Mouse (Mus musculus) activated CD4-positive, CD25-positive, alpha-beta regulatory T cell, adult 4 months (primary cell): ENCODE results near the gene Senp8. TPM values are rescaled to one million over a fixed set of nuclear protein-coding genes. Genes with fewer than 3 reads are reported as not detected.
A peak's percentile ranks its signal among the peaks of the same experiment; 100 is the strongest.
"Not testable (repeated sequence)": the region's sequence is repeated elsewhere in the genome, so short reads cannot be mapped to it uniquely, and the experiment has no call there.

Experiments
- ATAC-seq: one replicate; pipeline ENCODE4 v1.8.0; 2017
- polyA plus RNA-seq, 2 experiments: library from polyadenylated mRNA; unstranded; fragments of 100-300 nt; shearing (Covaris generic); gene quantifications; one replicate each; pipeline ENCODE4 v1.2.1; 2017

The Senp8 gene
- 1 to 10 TPM; 5.0 to 5.4 TPM for polyA plus RNA-seq

- peak; percentile 65 for ATAC-seq
Observed at GRCm38 (mm10) chr9:59750267-59751065, at the start of gene Senp8, which contains the start of gene Myo9a. TSS of gene Senp8 (minus strand) at chr9:59750710. TSS of gene Myo9a (plus strand) at chr9:59750896.

- not testable (repeated sequence) for ATAC-seq
Observed at GRCm38 (mm10) chr9:59766966-59767461, 16.5 kb upstream of the Senp8 start.

- ATAC-seq, result no peak
Observed at GRCm38 (mm10) chr9:59760515-59760914, 10.0 kb upstream of the Senp8 start.

- ATAC-seq, result not testable (repeated sequence)
Observed at GRCm38 (mm10) chr9:59757016-59757415, 6.5 kb upstream of the Senp8 start.

- no peak for ATAC-seq
Observed at GRCm38 (mm10) chr9:59755199-59755598, 4.7 kb upstream of the Senp8 start.

GRCm38 (mm10) chr9:59751966-59752365, 1.5 kb upstream of the Senp8 start:
- ATAC-seq, result no peak

- ATAC-seq, result peak; percentile 75
Observed at GRCm38 (mm10) chr9:59751066-59751581, 614 bp upstream of the Senp8 start.

- ATAC-seq, result no peak
Observed at GRCm38 (mm10) chr9:59749581-59750265, 787 bp downstream of the Senp8 start.

GRCm38 (mm10) chr9:59748969-59749368, 1.5 kb downstream of the Senp8 start:
- ATAC-seq, result no peak

- no peak for ATAC-seq
Observed at GRCm38 (mm10) chr9:59748387-59748786, 2.1 kb downstream of the Senp8 start.

GRCm38 (mm10) chr9:59743903-59744302, 6.6 kb downstream of the Senp8 start:
- ATAC-seq, result no peak

GRCm38 (mm10) chr9:59740593-59740992, 9.9 kb downstream of the Senp8 start:
- no peak for ATAC-seq

GRCm38 (mm10) chr9:59735394-59735793, 15.1 kb downstream of the Senp8 start:
- no peak for ATAC-seq

GRCm38 (mm10) chr9:59733075-59733474, 17.4 kb downstream of the Senp8 start:
- ATAC-seq, result no peak

- ATAC-seq, result no peak
Observed at GRCm38 (mm10) chr9:59731136-59731535, 19.4 kb downstream of the Senp8 start.

- no peak for ATAC-seq
Observed at GRCm38 (mm10) chr9:59727569-59728286, 22.8 kb downstream of the Senp8 start.

GRCm38 (mm10) chr9:59725515-59725914, 25.0 kb downstream of the Senp8 start:
- no peak for ATAC-seq

GRCm38 (mm10) chr9:59723791-59724442, 26.6 kb downstream of the Senp8 start:
- ATAC-seq, result no peak

GRCm38 (mm10) chr9:59723096-59723657, 27.3 kb downstream of the Senp8 start:
- no peak for ATAC-seq

GRCm38 (mm10) chr9:59721144-59721543, 29.4 kb downstream of the Senp8 start:
- no peak for ATAC-seq

- no peak for ATAC-seq
Observed at GRCm38 (mm10) chr9:59718237-59718636, 32.3 kb downstream of the Senp8 start.
